Mouse (Mus musculus): ENCODE data around the gene 6430531B16Rik. TPM values are rescaled to one million over a fixed set of nuclear protein-coding genes. Genes with fewer than 3 reads are reported as not detected.
A peak's percentile ranks its signal among the peaks of the same experiment; 100 is the strongest.

The 6430531B16Rik gene
- total and polyA plus RNA-seq, 3 experiments = 0.25 TPM; not detected in 2

DNA sequence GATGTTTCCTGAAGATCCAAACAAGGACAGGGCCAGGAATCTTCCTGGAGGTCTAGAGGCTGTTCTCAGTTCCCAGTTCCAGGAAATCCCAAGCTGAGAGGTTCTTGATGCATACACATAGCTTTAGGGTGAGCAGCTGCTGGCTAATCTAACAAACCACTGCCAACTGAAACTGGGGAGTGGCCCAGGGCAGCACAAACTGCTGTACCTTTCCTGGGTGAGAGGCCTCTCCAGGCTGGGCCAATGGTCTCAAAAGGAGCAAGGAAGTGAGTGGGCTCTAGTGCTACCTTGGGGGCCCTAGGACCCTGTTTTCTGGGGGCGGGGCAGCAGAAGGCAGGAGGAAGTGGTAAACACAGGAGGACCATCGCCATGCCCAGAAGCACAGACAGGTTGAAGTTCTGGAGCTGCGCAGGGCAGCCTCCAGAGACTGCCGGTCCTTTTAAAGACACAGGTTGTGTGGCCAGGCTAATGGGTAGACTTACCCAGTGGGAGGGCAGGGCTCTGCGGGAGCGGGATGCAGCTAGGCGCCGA, 12.4 kb upstream of the 6430531B16Rik start:
- no peaks in the 10 kb centered on the region for H3K4me1 ChIP-seq (ENCODE audit: control insufficient read depth, insufficient read depth, low read length)
- H3K36me3 ChIP-seq (ENCODE audit: control insufficient read depth, insufficient read depth, low read length) = no peaks in the 10 kb centered on the region
- H3K27ac ChIP-seq = no peak overlapping the region
- no peaks in the 10 kb centered on the region for H3K27me3 ChIP-seq (ENCODE audit: control insufficient read depth, insufficient read depth, low read length)
- no peak for DNase-seq
- H3K4me3 ChIP-seq = no peak overlapping the region
- H3K79me2 ChIP-seq (replicated peaks; ENCODE audit: control insufficient read depth, insufficient read depth, low read length) = no peaks in the 10 kb centered on the region
- no peak overlapping the region for H3K9ac ChIP-seq (ENCODE audit: low read depth, low read length)
- intact Hi-C loops (cut with DNase I) = loop anchor here (5.0 kb wide), 1 partner anchor 1019 kb away; no protein-coding TSS in a partner anchor
- TF ChIP-seq POLR2A (IDR thresholded peaks at IDR 0.05; ENCODE audit: insufficient read depth, low read depth, low read length) (no peak), CTCF (IDR thresholded peaks at IDR 0.05) (no peak), EP300 (IDR thresholded peaks at IDR 0.05; ENCODE audit: insufficient read depth, low read depth, low read length) (no peak)
- 70% methylated on average over 8 of the region's 8 CpGs for WGBS

DNA sequence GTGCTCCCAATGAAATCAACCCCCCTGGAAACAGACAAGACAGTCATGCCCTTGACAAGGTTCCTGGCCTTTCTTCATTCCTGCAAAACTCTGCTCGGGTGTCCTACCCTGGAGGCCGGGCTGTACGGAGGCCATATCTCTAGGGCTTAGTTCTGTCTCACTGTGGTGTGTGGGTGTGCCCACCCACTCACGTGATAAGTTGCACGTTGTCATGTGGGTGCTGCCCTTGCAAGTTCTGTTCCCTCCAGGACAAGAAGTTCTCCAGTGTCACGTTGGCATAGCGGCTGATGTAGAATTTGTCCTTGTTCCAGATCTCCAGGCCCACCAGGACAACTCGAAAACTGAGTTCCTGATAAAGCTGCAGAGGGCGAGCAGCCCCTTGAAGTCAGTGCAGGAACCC, 9.7 kb upstream of the 6430531B16Rik start:
- DNase-seq = no peak
- no peak overlapping the region for H3K9ac ChIP-seq (ENCODE audit: low read depth, low read length)
- no peak overlapping the region for H3K4me3 ChIP-seq
- H3K79me2 ChIP-seq (replicated peaks; ENCODE audit: control insufficient read depth, insufficient read depth, low read length) = no peaks in the 10 kb centered on the region
- intact Hi-C loops (cut with DNase I) = no loop called here
- no peak overlapping the region for H3K27ac ChIP-seq
- no peaks in the 10 kb centered on the region for H3K36me3 ChIP-seq (ENCODE audit: control insufficient read depth, insufficient read depth, low read length)
- 70% methylated on average over 9 of the region's 9 CpGs for WGBS
- TF ChIP-seq CTCF (IDR thresholded peaks at IDR 0.05) = no peak
- no peak for TF ChIP-seq POLR2A (IDR thresholded peaks at IDR 0.05; ENCODE audit: insufficient read depth, low read depth, low read length)
- no peak for TF ChIP-seq EP300 (IDR thresholded peaks at IDR 0.05; ENCODE audit: insufficient read depth, low read depth, low read length)
- no peaks in the 10 kb centered on the region for H3K27me3 ChIP-seq (ENCODE audit: control insufficient read depth, insufficient read depth, low read length)
- H3K4me1 ChIP-seq (ENCODE audit: control insufficient read depth, insufficient read depth, low read length) = no peaks in the 10 kb centered on the region

DNA sequence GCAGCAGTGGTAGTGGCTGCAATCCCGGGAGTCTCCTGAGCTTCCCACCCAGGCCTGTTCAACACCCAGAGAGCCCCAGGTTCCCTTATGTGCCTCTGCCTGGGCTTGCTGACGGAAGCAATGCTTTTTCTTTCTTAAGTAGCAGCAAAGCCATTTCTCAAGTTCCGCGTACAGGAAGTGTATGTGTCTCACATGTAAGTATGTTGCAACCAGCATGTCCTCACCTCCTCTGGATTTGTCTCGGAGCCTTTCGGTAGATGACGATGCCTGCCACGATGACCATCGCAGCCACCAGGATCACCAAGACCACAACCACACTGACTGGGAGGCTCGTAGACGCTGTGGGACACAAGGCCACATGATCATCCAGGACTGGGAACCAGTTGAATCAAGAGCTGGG, 6.0 kb upstream of the 6430531B16Rik start:
- Histone ChIP-seq H3K27me3 (ENCODE audit: control insufficient read depth, insufficient read depth, low read length) (no peaks in the 10 kb centered on the region), H3K9ac (ENCODE audit: low read depth, low read length) (no peak overlapping the region), H3K4me3 (no peak overlapping the region), H3K36me3 (ENCODE audit: control insufficient read depth, insufficient read depth, low read length) (no peaks in the 10 kb centered on the region), H3K4me1 (ENCODE audit: control insufficient read depth, insufficient read depth, low read length) (no peaks in the 10 kb centered on the region), H3K79me2 (replicated peaks; ENCODE audit: control insufficient read depth, insufficient read depth, low read length) (no peaks in the 10 kb centered on the region), H3K27ac (no peak overlapping the region)
- no peak for DNase-seq
- intact Hi-C loops (cut with DNase I) = no loop called here
- TF ChIP-seq POLR2A (IDR thresholded peaks at IDR 0.05; ENCODE audit: insufficient read depth, low read depth, low read length) (no peak), EP300 (IDR thresholded peaks at IDR 0.05; ENCODE audit: insufficient read depth, low read depth, low read length) (no peak)
- 89% methylated on average over 11 of the region's 11 CpGs for WGBS

DNA sequence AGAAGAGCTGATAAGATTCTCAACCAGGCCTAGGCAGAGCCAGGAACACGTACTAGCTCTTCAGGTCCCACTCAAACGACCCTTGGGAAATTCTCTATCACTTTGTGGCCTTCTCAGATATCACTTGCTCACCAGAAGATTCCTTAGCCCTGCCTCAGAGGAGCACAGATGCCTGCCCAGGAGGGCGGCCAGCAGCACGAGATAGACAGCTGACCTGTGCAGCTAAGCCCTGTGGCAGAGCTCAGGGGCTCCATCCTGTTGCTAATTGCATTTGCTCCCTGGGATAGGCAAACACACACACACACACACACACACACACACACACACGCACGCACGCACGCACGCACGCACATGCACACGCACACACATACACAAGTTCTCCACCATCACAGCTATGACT, 3.5 kb upstream of the 6430531B16Rik start:
- Histone ChIP-seq H3K36me3 (ENCODE audit: control insufficient read depth, insufficient read depth, low read length) (no peaks in the 10 kb centered on the region), H3K79me2 (replicated peaks; ENCODE audit: control insufficient read depth, insufficient read depth, low read length) (no peaks in the 10 kb centered on the region), H3K9ac (ENCODE audit: low read depth, low read length) (no peak overlapping the region), H3K4me1 (ENCODE audit: control insufficient read depth, insufficient read depth, low read length) (peaks cover 3% of the 10 kb centered on the region), H3K27ac (no peak overlapping the region), H3K4me3 (no peak overlapping the region), H3K27me3 (ENCODE audit: control insufficient read depth, insufficient read depth, low read length) (no peaks in the 10 kb centered on the region)
- WGBS = 81% methylated on average over 11 of the region's 11 CpGs
- no peak for DNase-seq
- TF ChIP-seq POLR2A (IDR thresholded peaks at IDR 0.05; ENCODE audit: insufficient read depth, low read depth, low read length) (no peak), CTCF (IDR thresholded peaks at IDR 0.05) (no peak), EP300 (IDR thresholded peaks at IDR 0.05; ENCODE audit: insufficient read depth, low read depth, low read length) (no peak)
- intact Hi-C loops (cut with DNase I) = no loop called here

DNA sequence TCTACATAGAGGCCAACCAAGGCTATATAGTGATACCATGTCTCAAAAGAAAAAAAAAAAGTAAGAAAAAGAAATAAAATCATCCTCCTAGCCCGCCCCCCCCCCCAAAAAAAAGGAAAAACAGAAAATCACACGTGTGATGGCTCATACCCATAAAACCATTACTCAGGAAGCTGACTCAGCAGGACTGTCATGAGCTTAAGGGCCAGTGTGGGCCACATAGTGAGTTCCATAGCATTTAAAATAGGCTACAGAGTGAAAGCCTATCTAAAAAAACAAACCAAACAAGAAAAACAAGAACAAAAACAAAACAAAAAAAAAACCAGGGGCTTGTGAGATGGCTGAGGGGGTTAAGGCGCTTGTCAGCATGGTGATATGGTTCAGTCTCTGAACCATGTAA, 2.2 kb upstream of the 6430531B16Rik start:
- no peaks in the 10 kb centered on the region for H3K27me3 ChIP-seq (ENCODE audit: control insufficient read depth, insufficient read depth, low read length)
- no peak for TF ChIP-seq EP300 (IDR thresholded peaks at IDR 0.05; ENCODE audit: insufficient read depth, low read depth, low read length)
- no peak for TF ChIP-seq CTCF (IDR thresholded peaks at IDR 0.05)
- no peak for TF ChIP-seq POLR2A (IDR thresholded peaks at IDR 0.05; ENCODE audit: insufficient read depth, low read depth, low read length)

DNA sequence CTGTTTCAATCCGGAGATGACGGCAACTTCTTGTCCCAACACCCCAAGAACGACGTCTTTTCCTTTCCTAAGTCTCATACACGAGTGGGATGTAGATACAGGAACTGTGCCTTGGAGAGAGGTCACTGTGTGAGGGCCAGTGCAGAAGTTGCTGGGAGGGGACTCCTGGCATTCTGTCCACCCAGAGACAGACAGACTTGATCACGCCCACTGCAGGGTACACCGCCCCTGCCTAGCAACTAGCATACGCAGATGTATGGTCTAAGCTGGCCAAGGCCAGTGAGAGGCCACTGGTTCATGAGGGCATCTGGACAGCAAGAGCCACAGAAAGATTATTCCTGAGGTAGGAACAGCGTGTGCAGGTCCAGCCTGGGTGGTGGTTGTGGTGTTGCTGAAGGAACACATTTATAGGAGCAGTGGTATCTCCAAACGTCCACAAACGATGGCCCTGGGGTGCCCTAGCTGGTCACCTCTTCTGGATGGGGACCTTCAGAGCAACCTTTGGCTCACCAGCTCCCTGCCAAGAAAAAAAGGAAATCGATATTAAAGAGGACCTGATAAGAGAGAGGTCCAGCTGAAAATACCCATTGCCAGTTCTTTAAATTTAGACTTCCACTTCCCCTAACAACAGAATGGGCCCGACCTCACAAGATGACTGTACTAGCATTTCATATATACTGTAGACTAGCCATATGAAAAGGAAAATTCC, 610 bp upstream of the 6430531B16Rik start:
- Histone ChIP-seq H3K9ac (ENCODE audit: low read depth, low read length) (no peak overlapping the region), H3K36me3 (ENCODE audit: control insufficient read depth, insufficient read depth, low read length) (no peaks in the 10 kb centered on the region), H3K27me3 (ENCODE audit: control insufficient read depth, insufficient read depth, low read length) (no peaks in the 10 kb centered on the region), H3K79me2 (replicated peaks; ENCODE audit: control insufficient read depth, insufficient read depth, low read length) (no peaks in the 10 kb centered on the region), H3K27ac (no peak overlapping the region; the same call in 1 of the 2 replicates), H3K4me1 (ENCODE audit: control insufficient read depth, insufficient read depth, low read length) (peaks cover 3% of the 10 kb centered on the region), H3K4me3 (peak overlapping the region; percentile 53)
- 29% methylated on average over 13 of the region's 13 CpGs for WGBS
- TF ChIP-seq POLR2A (IDR thresholded peaks at IDR 0.05; ENCODE audit: insufficient read depth, low read depth, low read length) = no peak
- TF ChIP-seq CTCF (IDR thresholded peaks at IDR 0.05) = no peak
- TF ChIP-seq EP300 (IDR thresholded peaks at IDR 0.05; ENCODE audit: insufficient read depth, low read depth, low read length) = no peak
- intact Hi-C loops (cut with DNase I) = no loop called here
- no peak for DNase-seq

More for the DNA sequence above, 2.2 kb upstream of the 6430531B16Rik start:
- intact Hi-C loops (cut with DNase I) = no loop called here
- Histone ChIP-seq H3K36me3 (ENCODE audit: control insufficient read depth, insufficient read depth, low read length) (no peaks in the 10 kb centered on the region), H3K4me1 (ENCODE audit: control insufficient read depth, insufficient read depth, low read length) (peaks cover 3% of the 10 kb centered on the region), H3K4me3 (no peak overlapping the region), H3K9ac (ENCODE audit: low read depth, low read length) (no peak overlapping the region), H3K79me2 (replicated peaks; ENCODE audit: control insufficient read depth, insufficient read depth, low read length) (no peaks in the 10 kb centered on the region), H3K27ac (no peak overlapping the region)
- 61% methylated on average over 3 of the region's 3 CpGs for WGBS
- DNase-seq = no peak
